Mouse (Mus musculus) small intestine, adult 10 weeks (tissue): ENCODE results near the gene Rgs3. TPM values are rescaled to one million over a fixed set of nuclear protein-coding genes. Genes with fewer than 3 reads are reported as not detected.

ENCODE experiments used
- polyA plus RNA-seq: library from polyadenylated mRNA; stranded (reverse); fragments of 350-450 nt; fragmentation: Illumina TruSeq; extraction: RNeasy Lipid Tissue Mini Kit (QIAGEN cat#74804); gene quantifications from one replicate; pipeline ENCODE4 v1.2.3, GENCODE M21; 2014; ENCODE audit warnings: low replicate concordance

Rgs3 gene
- 2.5 TPM for polyA plus RNA-seq

DNA sequence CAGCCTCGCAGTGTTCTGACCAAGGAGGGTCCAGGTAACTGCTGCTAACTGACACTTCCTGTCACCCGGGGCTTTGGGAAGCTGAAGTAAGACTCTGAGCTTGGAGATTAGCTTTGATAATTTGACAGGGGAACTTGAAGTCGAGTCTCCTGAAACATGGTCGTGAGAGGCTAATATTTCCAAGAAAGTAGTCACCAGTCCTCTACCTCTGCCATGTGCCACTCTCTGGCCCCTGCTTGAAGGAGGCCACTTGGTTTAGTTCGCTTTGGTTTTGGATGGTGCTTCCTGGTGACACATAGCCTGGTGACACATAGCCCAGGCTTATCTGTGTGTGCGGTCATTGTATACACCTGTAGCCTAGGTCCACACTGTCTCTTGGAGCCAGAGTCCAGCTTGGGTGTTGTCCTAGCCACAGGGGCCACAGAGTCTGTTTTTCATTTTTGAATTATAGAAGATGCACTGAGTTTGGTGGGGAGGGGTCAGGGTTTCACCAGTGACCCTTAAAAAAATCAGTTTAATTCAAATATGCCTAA lies at the start of gene Rgs3:
Gene Rgs3, plus strand, starts transcription at position 51 of the 533 bp plus-strand sequence.

DNA sequence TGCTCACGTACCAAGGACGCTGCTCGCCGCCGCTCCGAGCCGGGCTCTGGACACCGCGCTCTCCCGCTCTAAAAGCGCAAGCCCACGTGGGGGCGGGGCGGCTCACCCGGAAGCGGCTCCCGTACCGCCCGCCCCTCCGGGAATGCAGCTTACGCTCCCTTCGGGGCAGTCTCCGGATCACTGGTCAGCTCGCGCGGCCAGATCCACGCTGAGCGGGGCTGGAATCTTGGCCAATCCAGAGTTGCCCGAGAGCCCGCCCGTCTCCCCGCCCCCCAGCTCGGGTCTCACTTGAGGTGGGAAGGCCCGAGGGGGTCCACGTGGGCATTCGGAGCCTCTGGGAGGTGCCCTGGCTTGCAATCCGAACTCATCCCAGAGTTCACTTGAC lies 39.8 kb upstream of the Rgs3 start, which contains the start of gene Alad:
Gene Alad, minus strand, starts transcription at position 70 of the 385 bp plus-strand sequence.

DNA sequence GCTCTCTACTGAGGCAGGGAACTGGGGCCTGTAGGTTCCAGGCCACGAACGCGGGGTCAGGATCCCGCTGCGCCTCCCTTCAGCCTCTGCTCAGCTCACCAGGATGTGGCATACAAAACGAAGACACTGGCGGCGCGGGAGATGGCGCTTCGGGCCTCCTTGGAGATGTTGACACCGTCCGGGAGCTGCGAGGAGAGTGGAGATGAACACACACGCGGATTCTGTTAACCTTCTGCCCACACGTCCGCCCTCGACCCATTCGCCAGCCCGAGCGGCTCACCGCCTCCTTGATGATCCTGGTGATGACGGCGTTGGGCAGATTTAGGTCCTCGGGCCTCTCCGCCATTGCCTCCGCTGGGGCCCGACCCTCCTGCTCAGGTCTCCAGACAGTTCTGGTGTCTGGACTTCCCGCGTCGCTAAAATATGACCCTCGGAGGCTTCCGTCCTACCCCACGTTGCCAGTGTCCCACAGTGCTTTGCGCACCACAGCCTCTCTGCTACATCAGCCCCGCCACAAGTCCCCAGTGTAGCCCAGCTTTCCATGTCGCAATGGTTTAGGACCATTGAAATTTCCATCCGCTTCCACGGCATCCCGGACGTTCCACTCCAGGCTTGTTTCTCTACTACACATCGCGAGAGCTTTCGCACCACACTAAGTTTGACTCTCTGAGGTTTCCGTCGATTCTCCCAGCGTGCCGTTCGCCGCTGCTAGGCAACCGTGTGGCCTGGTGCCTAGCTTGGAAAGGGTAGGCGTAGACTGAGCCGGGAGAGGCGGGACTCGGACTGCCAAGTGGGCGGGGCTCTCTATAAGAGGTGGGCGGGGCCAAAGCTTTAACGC lies 34.8 kb upstream of the Rgs3 start, which contains the start of the genes Pole3 and 4933430I17Rik:
Gene Pole3, minus strand, starts transcription at position 418 of the 838 bp plus-strand sequence.
Gene 4933430I17Rik, plus strand, starts transcription at position 719 of the 838 bp plus-strand sequence.

Other genes starting within 250 kb of the Rgs3 start
- gene Fkbp15, start 199.3 kb upstream of the Rgs3 start, polyA plus RNA-seq = 11.2 TPM
- gene Slc31a1, start 199.1 kb upstream of the Rgs3 start, polyA plus RNA-seq = 518 TPM
- gene Cdc26, start 151.2 kb upstream of the Rgs3 start, polyA plus RNA-seq = 40.1 TPM
- gene Prpf4, start 151.1 kb upstream of the Rgs3 start, polyA plus RNA-seq = 6.1 TPM
- gene Rnf183, start 124.6 kb upstream of the Rgs3 start, polyA plus RNA-seq = not detected
- 0.52 TPM for gene Wdr31, start 89.0 kb upstream of the Rgs3 start, polyA plus RNA-seq
- 1.9 TPM for gene Bspry, start 79.8 kb upstream of the Rgs3 start, polyA plus RNA-seq
- 0.48 TPM for gene Hdhd3, start 56.4 kb upstream of the Rgs3 start, polyA plus RNA-seq
- 0.85 TPM for gene Alad, start 39.9 kb upstream of the Rgs3 start, polyA plus RNA-seq
- gene Pole3, start 34.8 kb upstream of the Rgs3 start, polyA plus RNA-seq = 39.8 TPM
- 0.37 TPM for gene 4933430I17Rik, start 34.5 kb upstream of the Rgs3 start, polyA plus RNA-seq